Mouse (Mus musculus): ENCODE data around the gene Kank3. TPM values are rescaled to one million over a fixed set of nuclear protein-coding genes. Genes with fewer than 3 reads are reported as not detected.

Kank3 gene
- polyA plus RNA-seq, 1 experiment from 2014 or later: 30.1 TPM

DNA sequence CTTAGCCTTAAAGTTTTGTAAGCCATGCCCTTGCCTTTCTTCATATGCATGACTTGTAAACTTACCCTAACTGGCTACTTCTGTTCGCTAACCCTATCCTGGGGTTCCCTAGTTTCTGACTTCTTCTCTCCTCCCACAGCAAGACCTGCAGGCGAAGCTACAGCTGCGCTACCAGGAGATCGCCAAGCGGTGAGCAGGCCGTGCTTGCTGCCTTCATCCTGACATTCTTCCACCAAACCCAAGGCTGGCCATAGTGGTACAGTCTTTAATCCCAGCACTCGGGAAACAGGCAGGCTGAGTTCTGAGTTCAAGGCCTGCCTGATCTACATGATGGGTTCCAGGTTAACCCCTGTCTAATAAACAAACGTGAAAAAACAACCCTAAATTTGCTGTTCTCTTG, 15.1 kb downstream of the Kank3 start:
- Histone ChIP-seq H3K27me3 (ENCODE audit: control insufficient read depth, insufficient read depth, low read length) (no peaks in the 10 kb centered on the region), H3K9ac (ENCODE audit: low read depth, low read length) (peak overlapping the region; percentile 84; the same call in 1 of the 2 replicates), H3K9me3 (ENCODE audit: control insufficient read depth, low read length) (no peaks in the 10 kb centered on the region), H3K4me3 (ENCODE audit: low read depth, low read length) (peak overlapping the region; percentile 80), H3K27ac (ENCODE audit: low read depth, low read length) (no peak overlapping the region), H3K4me1 (replicated peaks; ENCODE audit: control insufficient read depth, insufficient read depth, low read length) (peaks cover 2% of the 10 kb centered on the region; the same call in 1 of the 2 replicates), H3K4me2 (replicated peaks; ENCODE audit: low read depth, low read length) (peak overlapping the region; percentile 72; the same call in 1 of the 2 replicates), H3K36me3 (ENCODE audit: control insufficient read depth, insufficient read depth, low read length) (no peaks in the 10 kb centered on the region)
- WGBS: 86% methylated on average over 8 of the region's 8 CpGs
- DNase-seq (ENCODE audit: low spot score) (no peak), ATAC-seq (ENCODE audit: low FRiP score) (no peak)

DNA sequence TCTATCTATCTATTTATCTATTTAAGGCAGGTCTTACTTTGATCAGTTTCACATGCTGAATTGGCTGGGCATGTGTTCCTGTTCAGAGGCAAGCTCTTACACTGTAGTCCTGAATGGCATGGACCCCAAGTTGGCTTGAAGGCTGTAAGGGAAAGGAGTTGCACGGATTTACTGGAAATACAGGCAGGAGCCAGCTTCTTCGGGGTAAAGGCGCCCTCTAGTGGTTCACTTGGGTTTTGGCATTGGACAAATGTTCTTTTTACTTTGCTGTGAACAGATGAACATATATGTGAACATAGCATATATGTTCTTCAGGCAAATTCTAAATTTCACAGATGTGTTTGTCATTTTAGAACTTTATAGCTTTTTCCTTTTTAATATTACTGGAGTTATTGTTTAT, 16.5 kb downstream of the Kank3 start:
- Histone ChIP-seq H3K4me2 (replicated peaks; ENCODE audit: low read depth, low read length) (no peak overlapping the region), H3K9me3 (ENCODE audit: control insufficient read depth, low read length) (no peaks in the 10 kb centered on the region), H3K9ac (ENCODE audit: low read depth, low read length) (no peak overlapping the region), H3K36me3 (ENCODE audit: control insufficient read depth, insufficient read depth, low read length) (0 out of 2 replicates have a peak, but pooled peaks cover 3% of the 10 kb centered on the region), H3K4me1 (replicated peaks; ENCODE audit: control insufficient read depth, insufficient read depth, low read length) (peaks cover 2% of the 10 kb centered on the region; the same call in 1 of the 2 replicates), H3K27ac (ENCODE audit: low read depth, low read length) (no peak overlapping the region), H3K27me3 (ENCODE audit: control insufficient read depth, insufficient read depth, low read length) (no peaks in the 10 kb centered on the region), H3K4me3 (ENCODE audit: low read depth, low read length) (no peak overlapping the region)
- DNase-seq (ENCODE audit: low spot score) (peak; percentile 81), ATAC-seq (ENCODE audit: low FRiP score) (no peak)
- 1% methylated on average over 3 of the region's 3 CpGs for WGBS

DNA sequence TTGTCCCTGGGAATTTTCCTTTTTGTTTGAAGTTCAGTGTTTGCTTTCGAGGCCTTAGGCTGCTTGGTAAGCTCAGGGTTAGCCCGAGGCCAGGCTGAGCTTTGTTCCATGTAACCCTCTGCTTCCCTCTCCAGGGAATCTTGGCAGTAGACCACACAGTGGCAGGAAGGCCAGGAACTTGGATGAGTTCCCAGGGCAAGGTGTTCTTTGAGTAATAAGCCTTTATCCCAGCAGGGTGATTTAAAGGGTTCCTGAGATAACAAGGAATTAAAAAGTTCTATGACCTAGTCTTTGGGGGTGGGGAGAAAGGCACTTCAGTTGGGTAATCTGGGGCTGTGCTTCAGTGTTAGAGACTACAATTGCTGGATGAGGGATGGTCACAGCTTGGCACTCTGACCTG, 18.6 kb downstream of the Kank3 start:
- H3K36me3 ChIP-seq (ENCODE audit: control insufficient read depth, insufficient read depth, low read length): peaks cover 9% of the 10 kb centered on the region; the same call in 1 of the 2 replicates
- 82% methylated on average over 2 of the region's 2 CpGs for WGBS
- H3K4me1 ChIP-seq (replicated peaks; ENCODE audit: control insufficient read depth, insufficient read depth, low read length): no peaks in the 10 kb centered on the region
- no peaks in the 10 kb centered on the region for H3K27me3 ChIP-seq (ENCODE audit: control insufficient read depth, insufficient read depth, low read length)
- H3K9me3 ChIP-seq (ENCODE audit: control insufficient read depth, low read length): no peaks in the 10 kb centered on the region
- no peak overlapping the region for H3K9ac ChIP-seq (ENCODE audit: low read depth, low read length)
- ATAC-seq (ENCODE audit: low FRiP score): no peak
- no peak overlapping the region for H3K4me2 ChIP-seq (replicated peaks; ENCODE audit: low read depth, low read length)
- no peak overlapping the region for H3K27ac ChIP-seq (ENCODE audit: low read depth, low read length)
- H3K4me3 ChIP-seq (ENCODE audit: low read depth, low read length): no peak overlapping the region
- no peak for DNase-seq (ENCODE audit: low spot score)

DNA sequence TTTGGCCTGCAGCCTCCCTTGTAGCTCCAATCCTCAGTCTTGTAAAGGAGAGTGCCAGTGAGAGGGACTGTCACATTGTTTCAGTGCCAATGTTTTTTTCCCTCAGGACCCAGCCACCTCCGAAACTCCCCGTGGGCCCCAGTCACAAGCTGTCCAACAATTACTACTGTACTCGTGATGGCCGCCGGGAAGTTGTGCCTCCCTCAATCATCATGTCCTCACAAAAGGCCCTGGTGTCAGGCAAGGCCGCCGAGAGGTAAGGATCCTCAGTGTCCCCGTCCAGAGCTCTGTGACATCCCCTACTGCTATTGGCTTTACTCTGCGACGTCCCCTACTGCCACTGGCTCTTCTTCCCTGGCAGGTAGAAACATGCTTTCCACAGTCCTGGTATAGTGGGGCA, 19.2 kb downstream of the Kank3 start:
- 91% methylated on average over 10 of the region's 10 CpGs for WGBS
- Histone ChIP-seq H3K9me3 (ENCODE audit: control insufficient read depth, low read length) (no peaks in the 10 kb centered on the region), H3K4me2 (replicated peaks; ENCODE audit: low read depth, low read length) (no peak overlapping the region), H3K4me1 (replicated peaks; ENCODE audit: control insufficient read depth, insufficient read depth, low read length) (no peaks in the 10 kb centered on the region), H3K4me3 (ENCODE audit: low read depth, low read length) (no peak overlapping the region), H3K27me3 (ENCODE audit: control insufficient read depth, insufficient read depth, low read length) (no peaks in the 10 kb centered on the region), H3K9ac (ENCODE audit: low read depth, low read length) (no peak overlapping the region), H3K36me3 (ENCODE audit: control insufficient read depth, insufficient read depth, low read length) (peaks cover 9% of the 10 kb centered on the region; the same call in 1 of the 2 replicates), H3K27ac (ENCODE audit: low read depth, low read length) (no peak overlapping the region)
- no peak for ATAC-seq (ENCODE audit: low FRiP score)
- DNase-seq (ENCODE audit: low spot score): no peak

DNA sequence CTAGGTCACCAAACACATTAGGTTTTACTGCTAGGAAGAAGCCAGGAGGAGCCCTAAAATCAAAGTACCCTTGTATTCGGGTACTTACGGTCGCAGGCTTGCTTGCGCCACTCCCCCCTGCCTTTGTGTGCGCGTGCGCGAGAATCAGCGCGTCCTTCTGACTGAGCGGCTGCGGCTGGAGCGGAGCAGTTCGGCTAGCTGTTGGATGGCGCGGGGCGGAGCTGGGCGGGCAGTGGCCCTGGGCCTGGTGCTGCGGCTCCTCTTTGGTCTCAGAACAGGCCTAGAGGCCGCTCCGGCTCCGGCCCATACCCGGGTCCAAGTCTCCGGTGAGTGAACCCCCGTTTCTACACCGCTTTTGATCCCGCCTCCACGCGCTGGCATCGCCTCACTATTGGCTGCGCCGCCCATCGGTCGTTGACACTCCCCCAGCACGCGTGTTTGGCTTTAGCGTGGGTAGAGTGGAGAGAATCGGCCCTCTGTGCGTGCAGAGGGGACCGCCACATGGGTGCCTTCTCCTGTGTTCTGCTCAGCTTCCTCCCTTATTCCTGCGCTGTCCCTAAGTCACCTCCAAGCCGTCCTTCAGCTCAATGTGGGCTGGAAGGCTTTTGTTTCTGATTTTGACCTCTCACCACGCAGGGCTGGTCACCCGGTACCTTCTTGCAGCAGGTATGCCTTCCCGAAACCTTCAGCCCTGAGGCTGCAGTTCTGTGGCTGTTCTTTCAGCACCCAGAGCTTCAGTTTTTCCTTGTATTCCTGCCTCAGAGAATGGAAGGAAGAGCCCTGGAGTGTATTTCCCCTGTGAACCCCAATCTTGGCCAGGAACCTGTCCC, 32.9 kb downstream of the Kank3 start, which contains the start of gene Cd320:
Gene Cd320 (plus strand): TSS at position 126 of the 830 bp plus-strand sequence.
- 0 out of 2 replicates have a peak, but pooled peaks cover 2% of the 10 kb centered on the region for H3K36me3 ChIP-seq (ENCODE audit: control insufficient read depth, insufficient read depth, low read length)
- 0% methylated on average over 45 of the region's 45 CpGs for WGBS
- peak within 1 kb of the TSS; percentile 70 for H3K27ac ChIP-seq (ENCODE audit: low read depth, low read length)
- H3K4me2 ChIP-seq (replicated peaks; ENCODE audit: low read depth, low read length): peak within 1 kb of the TSS; percentile 88
- DNase-seq (ENCODE audit: low spot score) (peak; percentile 95), ATAC-seq (ENCODE audit: low FRiP score) (peak; percentile 93)
- peak within 1 kb of the TSS; percentile 76 for H3K9ac ChIP-seq (ENCODE audit: low read depth, low read length)
- no peaks in the 10 kb centered on the region for H3K27me3 ChIP-seq (ENCODE audit: control insufficient read depth, insufficient read depth, low read length)
- no peaks in the 10 kb centered on the region for H3K9me3 ChIP-seq (ENCODE audit: control insufficient read depth, low read length)
- H3K4me3 ChIP-seq (ENCODE audit: low read depth, low read length): peak within 1 kb of the TSS; percentile 80
- peaks cover 8% of the 10 kb centered on the region for H3K4me1 ChIP-seq (replicated peaks; ENCODE audit: control insufficient read depth, insufficient read depth, low read length)

DNA sequence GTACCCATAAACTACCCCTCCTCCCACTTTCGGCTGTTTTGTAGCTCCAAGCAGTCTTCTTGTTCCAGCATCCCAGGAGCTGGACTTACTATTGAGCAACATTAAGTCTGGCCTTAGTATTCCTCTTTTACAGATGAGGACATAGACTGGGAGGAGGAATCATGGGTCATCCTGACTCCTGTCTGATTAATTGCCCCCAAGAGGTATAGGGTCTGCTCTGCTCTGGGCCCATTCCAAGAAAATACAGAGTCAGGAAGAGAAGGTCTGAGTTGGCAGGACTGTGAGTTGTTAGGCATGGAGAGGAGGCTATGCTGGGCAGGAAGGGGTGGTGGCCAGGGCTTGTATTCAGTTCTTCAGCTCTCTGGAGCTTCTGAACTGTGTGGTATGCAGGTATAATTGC, 33.9 kb downstream of the Kank3 start:
- Histone ChIP-seq H3K27ac (ENCODE audit: low read depth, low read length) (no peak overlapping the region), H3K4me1 (replicated peaks; ENCODE audit: control insufficient read depth, insufficient read depth, low read length) (peaks cover 8% of the 10 kb centered on the region), H3K36me3 (ENCODE audit: control insufficient read depth, insufficient read depth, low read length) (0 out of 2 replicates have a peak, but pooled peaks cover 2% of the 10 kb centered on the region), H3K4me3 (ENCODE audit: low read depth, low read length) (no peak overlapping the region), H3K9ac (ENCODE audit: low read depth, low read length) (no peak overlapping the region), H3K27me3 (ENCODE audit: control insufficient read depth, insufficient read depth, low read length) (no peaks in the 10 kb centered on the region), H3K4me2 (replicated peaks; ENCODE audit: low read depth, low read length) (peak overlapping the region; percentile 88), H3K9me3 (ENCODE audit: control insufficient read depth, low read length) (no peaks in the 10 kb centered on the region)
- no peak for DNase-seq (ENCODE audit: low spot score)
- ATAC-seq (ENCODE audit: low FRiP score): no peak
- 87% methylated on average over 1 of the region's 1 CpGs for WGBS

DNA sequence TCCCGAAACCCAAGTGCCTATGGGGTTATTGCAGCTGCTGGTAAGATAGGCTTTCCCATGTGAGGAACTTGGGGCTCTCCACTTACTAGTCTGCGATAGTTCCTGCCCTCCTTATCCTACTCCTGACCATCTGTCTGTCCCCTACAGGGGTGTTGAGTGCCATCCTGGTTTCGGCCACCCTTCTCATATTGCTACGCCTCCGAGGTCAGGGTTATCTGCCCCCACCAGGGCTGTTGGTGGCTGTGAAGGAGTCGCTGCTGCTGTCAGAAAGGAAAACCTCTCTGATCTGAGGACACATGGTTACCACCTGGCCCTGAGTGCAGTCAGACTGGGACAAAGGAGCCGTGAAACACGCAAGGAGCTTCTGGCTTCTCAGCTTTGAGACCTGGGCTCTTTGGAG, 37.8 kb downstream of the Kank3 start:
- Histone ChIP-seq H3K36me3 (ENCODE audit: control insufficient read depth, insufficient read depth, low read length) (0 out of 2 replicates have a peak, but pooled peaks cover 2% of the 10 kb centered on the region), H3K27me3 (ENCODE audit: control insufficient read depth, insufficient read depth, low read length) (no peaks in the 10 kb centered on the region), H3K27ac (ENCODE audit: low read depth, low read length) (no peak overlapping the region), H3K4me2 (replicated peaks; ENCODE audit: low read depth, low read length) (no peak overlapping the region), H3K9ac (ENCODE audit: low read depth, low read length) (no peak overlapping the region), H3K4me1 (replicated peaks; ENCODE audit: control insufficient read depth, insufficient read depth, low read length) (peaks cover 8% of the 10 kb centered on the region), H3K4me3 (ENCODE audit: low read depth, low read length) (no peak overlapping the region), H3K9me3 (ENCODE audit: control insufficient read depth, low read length) (no peaks in the 10 kb centered on the region)
- DNase-seq (ENCODE audit: low spot score) (no peak), ATAC-seq (ENCODE audit: low FRiP score) (no peak)
- 78% methylated on average over 8 of the region's 8 CpGs for WGBS

DNA sequence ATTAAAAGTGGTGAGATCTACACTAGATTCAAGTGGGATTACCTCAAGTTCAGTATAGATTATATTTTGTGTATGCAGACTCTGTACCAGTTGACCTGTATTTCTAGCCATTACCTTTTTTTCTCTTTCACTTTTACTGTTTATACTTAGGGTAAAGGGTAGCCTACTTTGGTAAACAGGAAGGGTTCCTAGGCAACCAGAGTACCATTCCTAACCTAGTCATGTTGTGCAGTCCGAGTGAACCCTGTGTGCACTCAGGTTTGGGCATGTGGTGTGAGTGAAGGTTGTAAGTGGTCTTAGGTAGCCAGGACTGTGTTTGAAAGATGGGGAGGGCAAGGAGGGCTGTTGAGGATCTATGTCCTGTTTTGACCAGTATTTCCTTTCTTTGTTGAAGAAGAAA, 41.0 kb downstream of the Kank3 start:
- Histone ChIP-seq H3K27ac (ENCODE audit: low read depth, low read length) (no peak overlapping the region), H3K36me3 (ENCODE audit: control insufficient read depth, insufficient read depth, low read length) (0 out of 2 replicates have a peak, but pooled peaks cover 2% of the 10 kb centered on the region), H3K27me3 (ENCODE audit: control insufficient read depth, insufficient read depth, low read length) (no peaks in the 10 kb centered on the region), H3K4me1 (replicated peaks; ENCODE audit: control insufficient read depth, insufficient read depth, low read length) (no peaks in the 10 kb centered on the region), H3K9ac (ENCODE audit: low read depth, low read length) (no peak overlapping the region), H3K4me2 (replicated peaks; ENCODE audit: low read depth, low read length) (no peak overlapping the region), H3K9me3 (ENCODE audit: control insufficient read depth, low read length) (no peaks in the 10 kb centered on the region), H3K4me3 (ENCODE audit: low read depth, low read length) (no peak overlapping the region)
- no peak for DNase-seq (ENCODE audit: low spot score)
- 73% methylated on average over 1 of the region's 1 CpGs for WGBS
- no peak for ATAC-seq (ENCODE audit: low FRiP score)

DNA sequence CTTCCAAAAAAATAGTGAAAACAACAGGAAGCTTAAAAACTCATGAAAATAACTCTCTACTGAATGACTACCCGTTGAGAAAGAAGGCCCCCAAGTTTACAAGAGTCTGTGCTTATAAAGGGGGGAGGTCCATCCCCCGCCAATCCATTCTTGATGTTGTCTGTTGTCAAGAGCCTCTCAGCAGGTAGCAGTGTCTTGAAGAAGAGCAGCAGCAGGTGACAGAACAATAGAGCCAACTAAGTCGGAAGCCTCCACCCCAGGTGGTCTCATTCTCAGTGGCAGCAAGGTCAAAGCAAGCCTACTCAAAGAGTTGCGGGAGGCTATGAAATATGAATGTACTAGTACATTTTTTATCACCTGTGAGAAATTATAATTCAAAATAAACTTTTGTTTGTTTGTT, 47.5 kb downstream of the Kank3 start:
- no peaks in the 10 kb centered on the region for H3K36me3 ChIP-seq (ENCODE audit: control insufficient read depth, insufficient read depth, low read length)
- 58% methylated on average over 4 of the region's 4 CpGs for WGBS
- no peak overlapping the region for H3K4me2 ChIP-seq (replicated peaks; ENCODE audit: low read depth, low read length)
- DNase-seq (ENCODE audit: low spot score) (no peak), ATAC-seq (ENCODE audit: low FRiP score) (no peak)
- no peaks in the 10 kb centered on the region for H3K27me3 ChIP-seq (ENCODE audit: control insufficient read depth, insufficient read depth, low read length)
- no peak overlapping the region for H3K9ac ChIP-seq (ENCODE audit: low read depth, low read length)
- H3K9me3 ChIP-seq (ENCODE audit: control insufficient read depth, low read length): no peaks in the 10 kb centered on the region
- no peaks in the 10 kb centered on the region for H3K4me1 ChIP-seq (replicated peaks; ENCODE audit: control insufficient read depth, insufficient read depth, low read length)
- no peak overlapping the region for H3K4me3 ChIP-seq (ENCODE audit: low read depth, low read length)
- H3K27ac ChIP-seq (ENCODE audit: low read depth, low read length): no peak overlapping the region

Measured in hindbrain, embryonic 11.5 days (tissue).